In genomic region chr1:36180038-36180437, GRCm38 (mm10) we compare ENCODE assay signal across 19 mouse cellular contexts.
DNase-seq lines count a peak whose midpoint lies in the region; ATAC-seq lines count a peak whose summit lies in the region.
"Had no signal": no experiment of that assay in that cellular context is flagged by ENCODE, and none has a peak within 500 bp of the region (broad histone marks: within the 10 kb centered on the region; RNA-seq: fewer than 3 reads in every experiment).

No protein-coding gene starts in this region.

- no peak overlapping the region for H3K4me2 ChIP-seq in liver, embryonic 12.5 days
- H3K4me2 ChIP-seq: embryonic facial prominence, embryonic 13.5 days; forebrain, embryonic 12.5 days; heart, embryonic 12.5 days; hindbrain, embryonic 14.5 days had no signal

- H3K4me1 ChIP-seq in liver, embryonic 12.5 days, result peaks cover 16% of the 10 kb centered on the region
- H3K4me1 ChIP-seq: embryonic facial prominence, embryonic 13.5 days; forebrain, embryonic 12.5 days; heart, embryonic 12.5 days; hindbrain, embryonic 10.5 days had no signal

- WGBS in liver, embryonic 12.5 days (ENCODE audit: insufficient replicate concordance), result 17% methylated on average over 5 of the region's 5 CpGs

- H3K9ac ChIP-seq in liver, embryonic 12.5 days, result no peak overlapping the region
- H3K9ac ChIP-seq: embryonic facial prominence, embryonic 13.5 days; forebrain, embryonic 12.5 days; heart, embryonic 12.5 days; hindbrain, embryonic 14.5 days had no signal

- DNase-seq in kidney, postnatal 10 days, result peak; percentile 22
- DNase-seq in kidney, adult 11 months, result no peak
- peak; percentile 32 for DNase-seq in c-Kit-positive CD71-positive TER-119-negative erythroid progenitor cells, embryonic 14.5 days (ENCODE audit: low read depth)
- no peak for DNase-seq in retina, embryonic 14.5 days (ENCODE audit: low spot score)
- no peak for DNase-seq in adipocyte (ENCODE audit: low spot score)
- DNase-seq: adrenal gland, postnatal 25 days; cerebellum, adult 11-12 months; cerebellum, adult 9-10 months; cerebellum, postnatal 25 days; gastrocnemius, postnatal 10 days; heart, adult 2 months had no signal

- H3K9me3 ChIP-seq in liver, embryonic 12.5 days (replicated peaks), result no peaks in the 10 kb centered on the region
- H3K9me3 ChIP-seq: embryonic facial prominence, embryonic 13.5 days; forebrain, embryonic 12.5 days; heart, embryonic 12.5 days; hindbrain, embryonic 10.5 days had no signal

- no peak overlapping the region for H3K27ac ChIP-seq in liver, embryonic 12.5 days
- H3K27ac ChIP-seq: embryonic facial prominence, embryonic 13.5 days; forebrain, embryonic 12.5 days; heart, adult 2 months; hindbrain, embryonic 10.5 days; hindbrain, embryonic 14.5 days had no signal

- no peak overlapping the region for H3K4me3 ChIP-seq in liver, embryonic 12.5 days
- H3K4me3 ChIP-seq: embryonic facial prominence, embryonic 13.5 days; forebrain, embryonic 12.5 days; heart, adult 2 months; heart, embryonic 12.5 days; hindbrain, embryonic 10.5 days had no signal

- ATAC-seq in liver, embryonic 12.5 days, result peak; percentile 65
- ATAC-seq in megakaryocyte, adult 5-6 weeks (ENCODE audit: poor library complexity, severe bottlenecking), result no peak
- ATAC-seq: forebrain, embryonic 16.5 days had no signal

- no peaks in the 10 kb centered on the region for H3K27me3 ChIP-seq in liver, embryonic 12.5 days (replicated peaks)
- H3K27me3 ChIP-seq: embryonic facial prominence, embryonic 13.5 days; forebrain, embryonic 12.5 days; heart, embryonic 12.5 days had no signal

- H3K36me3 ChIP-seq in liver, embryonic 12.5 days, result peaks cover 92% of the 10 kb centered on the region

Comparison
In these comparisons a context has a peak if more than half of its experiments do, and no peak if none do; other contexts are left out.
1. DNase-seq: peak in kidney, postnatal 10 days (single experiment) and c-Kit-positive CD71-positive TER-119-negative erythroid progenitor cells, embryonic 14.5 days (single experiment); none in kidney, adult 11 months (single experiment), retina, embryonic 14.5 days (single experiment) and adipocyte (single experiment).